Mouse (Mus musculus) ES-Bruce4 (cell line): ENCODE measurements around the gene Hist1h2bn.

ENCODE experiments used
- CTCF ChIP-seq: IDR thresholded peaks from one replicate; pipeline ENCODE4 v1.8.1; 2011; ENCODE audit warnings: low read depth, low read length
- POLR2A ChIP-seq: IDR thresholded peaks from one replicate; pipeline ENCODE4 v1.8.1; 2011; ENCODE audit warnings: low read length; ENCODE audit not compliant: insufficient read depth

GRCm38 (mm10) chr13:21787760-21788593 lies 34.1 kb downstream of the Hist1h2bn start:
- TF ChIP-seq CTCF (no peak), POLR2A (no peak)
